Mouse (Mus musculus): ENCODE results near the gene Ret.

Ret gene

GRCm38 (mm10) chr6:118179316-118180084 is 18.0 kb downstream of the Ret start:
- in situ Hi-C loops (cut with MboI) = loop anchor here (25.0 kb wide), 1 partner anchor 208 kb away; no protein-coding TSS in a partner anchor

DNA sequence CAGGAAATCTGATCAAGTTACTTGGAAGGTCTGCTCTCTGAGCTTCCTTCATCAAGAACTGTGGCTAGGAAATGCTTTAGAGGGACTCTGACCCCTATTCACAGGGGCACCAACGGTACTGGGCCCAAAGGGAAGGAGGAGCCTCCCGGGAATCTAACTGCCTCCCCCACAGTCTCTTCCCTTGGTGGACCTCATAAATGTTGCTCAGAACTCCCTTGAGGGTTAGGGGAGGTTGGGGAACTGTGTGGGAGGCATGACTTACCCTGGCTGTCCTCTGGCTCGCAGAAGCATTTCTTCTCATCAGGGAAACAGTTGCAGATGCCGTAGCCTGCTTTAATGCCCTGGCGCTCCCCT is 23.6 kb downstream of the Ret start:
- in situ Hi-C loops (cut with MboI) = no loop called here

GRCm38 (mm10) chr6:118173251-118173974 is 24.1 kb downstream of the Ret start:
- in situ Hi-C loops (cut with MboI) = no loop called here

GRCm38 (mm10) chr6:118171386-118171785 is 26.1 kb downstream of the Ret start:
- in situ Hi-C loops (cut with MboI) = no loop called here

GRCm38 (mm10) chr6:118168106-118168505 is 29.4 kb downstream of the Ret start:
- in situ Hi-C loops (cut with MboI) = no loop called here

- in situ Hi-C loops (cut with MboI) = no loop called here
These were observed 30.5 kb downstream of the Ret start for GRCm38 (mm10) chr6:118167013-118167412.

DNA sequence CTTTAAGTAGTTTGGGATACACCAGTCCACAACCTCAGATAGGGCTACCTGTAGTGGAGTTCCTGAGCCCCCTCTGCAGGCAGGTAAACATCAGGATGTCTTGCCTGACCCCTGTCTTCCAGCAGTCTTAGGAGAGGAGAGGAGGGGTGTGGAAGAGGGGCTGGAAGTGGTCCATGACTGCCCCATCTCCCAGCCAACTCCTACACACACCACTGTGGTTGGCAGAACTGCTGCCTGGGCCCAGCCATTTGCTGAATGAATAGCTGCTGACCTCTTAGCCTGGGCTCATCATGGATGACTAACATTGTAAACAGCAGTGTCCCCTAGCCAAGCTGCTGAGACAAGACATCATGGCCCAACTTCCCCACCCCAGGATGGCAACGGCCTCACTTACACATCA is 32.0 kb downstream of the Ret start:
- in situ Hi-C loops (cut with MboI) = no loop called here

DNA sequence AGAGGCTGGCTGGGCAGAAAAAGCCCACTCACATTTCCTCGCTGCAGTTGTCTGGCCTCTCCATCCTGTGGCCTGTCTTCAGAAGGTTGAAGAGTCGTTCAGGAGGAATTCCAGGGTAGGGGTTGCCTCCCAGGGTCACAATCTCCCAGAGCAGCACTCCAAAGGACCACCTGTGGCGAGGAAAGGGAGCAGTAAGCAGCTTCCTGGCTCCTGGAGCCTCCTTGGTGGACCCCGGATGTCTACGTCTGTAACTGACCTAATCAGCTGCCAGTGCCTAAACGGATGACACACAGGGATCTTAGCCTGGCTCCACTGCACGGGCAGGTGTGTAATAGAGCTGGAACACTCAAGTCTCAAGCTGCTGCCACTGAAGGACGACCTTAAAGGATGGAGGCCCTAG is 32.8 kb downstream of the Ret start:
- in situ Hi-C loops (cut with MboI) = no loop called here

GRCm38 (mm10) chr6:118163086-118163485 is 34.4 kb downstream of the Ret start:
- in situ Hi-C loops (cut with MboI) = no loop called here

DNA sequence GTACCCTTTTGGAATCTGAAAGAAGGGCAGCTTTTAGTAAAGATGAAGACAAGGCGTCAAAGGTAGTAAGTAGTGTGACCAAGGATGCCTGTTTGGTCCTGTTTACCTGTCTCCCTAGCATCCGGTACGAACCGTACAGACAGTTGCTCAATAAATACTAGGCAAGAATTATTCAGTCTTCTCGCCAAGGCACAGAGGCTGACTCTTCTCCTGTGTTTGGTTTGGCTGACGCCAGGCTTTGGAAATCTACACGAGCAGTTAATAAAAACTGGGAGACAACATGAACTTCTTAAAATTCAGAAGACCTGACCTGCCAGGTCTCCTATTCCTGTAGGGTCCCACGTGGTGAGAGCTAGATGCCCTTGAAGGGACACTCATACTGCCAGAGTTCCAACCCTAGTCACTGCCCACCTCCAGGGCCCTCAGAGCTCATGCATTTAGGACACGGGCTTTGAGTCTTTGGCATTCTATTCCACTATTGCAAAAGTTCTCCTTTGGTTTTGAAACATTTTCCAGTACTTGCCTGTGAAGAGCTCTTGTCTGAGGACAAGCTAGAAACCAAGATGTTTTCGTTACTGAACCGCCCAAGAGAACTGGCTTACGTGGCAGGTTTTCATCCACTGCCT is 34.9 kb downstream of the Ret start:
- in situ Hi-C loops (cut with MboI) = no loop called here

DNA sequence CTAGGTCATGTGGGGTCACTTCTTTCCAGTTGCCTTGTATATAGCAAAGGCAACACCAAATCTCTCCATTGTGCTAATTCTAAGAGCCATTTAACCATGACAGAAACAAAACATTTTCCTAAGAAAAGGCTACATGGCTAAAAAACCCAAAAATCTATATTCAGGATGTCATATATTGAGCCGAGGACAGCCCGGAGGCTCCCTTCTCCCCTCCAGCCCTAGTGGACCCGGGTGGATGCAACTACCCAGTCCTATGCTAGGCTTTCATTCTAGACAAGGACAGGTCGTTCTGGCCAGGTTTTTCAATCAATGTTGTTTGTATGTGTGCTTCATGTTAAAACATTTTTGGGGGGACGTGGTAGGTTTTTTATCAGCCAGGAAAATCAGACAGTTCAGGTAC is 44.4 kb downstream of the Ret start:
- in situ Hi-C loops (cut with MboI) = no loop called here

DNA sequence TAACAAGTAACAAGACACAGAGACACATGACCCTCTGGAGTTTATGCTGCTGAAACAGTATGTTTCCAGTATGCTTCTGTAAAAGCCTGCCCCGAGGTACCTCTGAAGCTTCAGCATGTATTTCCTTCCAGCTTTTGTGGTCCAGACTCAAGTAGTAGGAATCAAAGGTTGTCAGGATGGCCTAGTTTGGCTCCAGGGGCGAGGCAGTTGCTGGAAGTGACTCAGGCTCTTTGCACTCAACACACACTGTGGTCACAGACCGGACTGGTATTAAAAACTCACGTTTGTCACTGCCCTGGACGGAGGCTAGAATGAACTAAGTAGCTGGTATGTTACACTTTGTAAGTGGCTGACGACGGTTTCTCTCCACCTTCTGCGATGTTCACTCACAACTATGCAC is 46.5 kb downstream of the Ret start:
- in situ Hi-C loops (cut with MboI) = no loop called here

DNA sequence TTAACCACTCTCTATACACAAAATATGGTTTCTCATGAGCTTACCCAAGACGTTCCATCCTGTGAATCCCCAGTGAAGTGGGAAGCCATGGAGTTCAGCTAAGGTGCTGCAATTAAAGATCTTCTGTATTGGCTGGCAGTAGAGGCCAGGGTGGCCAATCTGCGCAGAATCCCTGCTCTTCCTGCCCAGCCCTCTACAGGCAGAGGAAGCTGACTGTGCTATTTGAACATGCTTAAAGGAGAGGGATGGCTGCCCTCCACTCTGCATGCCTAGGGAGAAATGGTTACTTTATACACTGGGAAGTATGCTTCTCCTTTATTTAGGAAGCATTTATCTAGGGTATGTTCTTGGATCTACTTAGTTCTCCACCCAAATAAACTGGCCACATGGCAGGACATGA is 47.0 kb downstream of the Ret start:
- in situ Hi-C loops (cut with MboI) = no loop called here

DNA sequence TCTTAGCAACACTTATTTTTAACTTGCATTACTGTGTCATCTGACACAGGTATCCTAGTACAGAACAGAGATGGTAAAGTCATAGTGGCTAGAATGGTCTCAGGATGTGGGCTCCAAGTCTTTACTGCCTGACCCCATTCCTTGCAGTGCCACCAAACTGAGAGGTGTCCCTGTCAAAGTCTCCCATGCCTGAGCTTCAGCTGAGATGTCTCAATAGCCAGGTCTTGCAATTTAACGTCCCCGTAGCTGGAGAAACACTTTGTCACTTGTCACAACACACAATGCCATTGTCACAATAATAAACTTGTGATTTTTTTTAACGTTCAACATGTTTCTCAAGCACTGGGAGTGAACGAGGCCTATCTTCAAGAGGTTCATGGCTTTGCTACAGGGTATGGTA is 47.4 kb downstream of the Ret start:
- in situ Hi-C loops (cut with MboI) = no loop called here

GRCm38 (mm10) chr6:118140961-118141360 is 56.6 kb downstream of the Ret start:
- in situ Hi-C loops (cut with MboI) = no loop called here

DNA sequence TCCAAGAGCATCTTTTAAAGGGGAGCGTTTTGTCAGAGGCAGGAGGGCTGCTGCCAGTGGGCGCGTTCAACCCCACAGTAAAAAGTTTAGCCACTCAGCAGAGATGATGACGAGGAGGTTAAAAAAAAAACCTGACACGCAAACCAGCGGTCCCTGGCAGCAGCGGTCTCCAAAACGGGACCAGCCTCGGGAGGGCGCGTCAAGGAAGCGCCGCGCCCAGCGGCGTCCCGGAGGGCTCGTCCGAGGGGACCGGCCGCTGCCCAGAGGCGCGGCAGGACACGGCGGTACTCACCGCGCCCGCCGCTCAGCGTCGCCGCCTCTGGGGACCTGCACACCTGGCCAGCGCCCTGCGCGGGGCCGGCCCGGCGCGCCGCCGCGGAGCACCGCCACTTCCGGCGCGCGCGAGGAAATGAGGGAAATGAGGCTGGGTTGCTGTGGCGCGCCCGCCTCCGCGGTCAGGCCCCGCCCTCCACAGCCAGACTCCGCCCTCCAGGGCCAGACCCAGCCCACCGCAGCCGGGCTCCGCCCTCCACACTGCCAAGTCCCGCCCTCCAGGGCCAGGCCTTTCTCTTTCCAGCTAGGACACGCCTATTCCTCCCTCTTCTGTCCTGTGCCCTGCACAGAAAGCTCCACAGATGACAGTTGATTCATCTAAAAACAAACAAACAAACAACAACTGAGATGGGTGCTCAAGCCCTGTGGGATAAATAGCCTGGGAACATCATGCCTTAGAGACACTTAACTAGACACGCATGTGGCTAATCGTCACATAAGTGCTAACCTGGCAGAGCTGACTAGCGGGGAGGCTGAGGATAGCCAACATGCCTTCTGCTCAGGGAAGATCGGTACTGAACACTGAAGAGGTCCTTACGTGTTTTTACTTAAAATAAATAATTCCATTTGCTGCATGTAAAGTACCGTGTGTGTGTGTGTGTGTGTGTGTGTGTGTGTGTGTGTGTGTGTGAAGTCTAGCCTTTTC is 58.5 kb downstream of the Ret start, which contains the start of gene Csgalnact2:
TSS of gene Csgalnact2 (minus strand) at position 410 of the 979 bp plus-strand sequence.
- in situ Hi-C loops (cut with MboI) = no loop called here

DNA sequence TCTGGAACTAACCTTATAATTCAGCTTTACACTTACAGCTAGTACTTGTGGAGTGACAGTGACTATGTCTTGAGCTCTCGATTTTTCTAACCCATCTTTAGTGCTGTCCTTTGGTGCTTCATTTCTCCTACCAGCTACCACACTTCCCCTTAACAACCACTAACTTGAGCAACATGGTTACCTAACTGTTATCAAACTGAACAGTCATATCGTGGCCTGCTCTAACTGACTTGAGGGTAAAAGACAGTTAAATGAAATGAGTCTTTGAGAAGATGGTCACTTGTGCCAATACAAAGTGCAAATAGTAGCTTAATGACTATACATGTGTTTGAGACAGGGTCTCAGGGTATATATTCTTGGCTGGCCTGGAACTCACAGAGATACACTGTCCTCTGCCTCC is 60.4 kb downstream of the Ret start:
- in situ Hi-C loops (cut with MboI) = no loop called here

GRCm38 (mm10) chr6:118134461-118134860 is 63.1 kb downstream of the Ret start:
- in situ Hi-C loops (cut with MboI) = no loop called here

DNA sequence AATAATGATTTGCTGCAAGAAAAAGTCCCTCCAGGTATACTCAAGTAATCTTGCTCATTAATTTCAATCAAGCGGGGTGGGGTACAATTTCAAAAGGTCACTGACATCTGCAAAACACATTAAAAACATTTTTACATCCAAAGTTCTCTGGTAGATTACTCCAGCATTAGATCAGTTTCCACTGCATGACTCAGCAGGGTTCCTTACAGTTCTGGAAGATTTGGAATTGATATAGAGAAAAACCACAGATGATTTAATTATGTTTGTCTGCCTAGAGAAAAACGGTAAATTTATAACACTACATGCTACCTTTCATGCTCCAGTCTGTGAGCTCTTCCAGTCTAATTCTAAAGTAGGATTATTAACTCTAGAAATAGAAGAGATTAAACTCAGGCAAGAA is 67.5 kb downstream of the Ret start:
- in situ Hi-C loops (cut with MboI) = no loop called here

DNA sequence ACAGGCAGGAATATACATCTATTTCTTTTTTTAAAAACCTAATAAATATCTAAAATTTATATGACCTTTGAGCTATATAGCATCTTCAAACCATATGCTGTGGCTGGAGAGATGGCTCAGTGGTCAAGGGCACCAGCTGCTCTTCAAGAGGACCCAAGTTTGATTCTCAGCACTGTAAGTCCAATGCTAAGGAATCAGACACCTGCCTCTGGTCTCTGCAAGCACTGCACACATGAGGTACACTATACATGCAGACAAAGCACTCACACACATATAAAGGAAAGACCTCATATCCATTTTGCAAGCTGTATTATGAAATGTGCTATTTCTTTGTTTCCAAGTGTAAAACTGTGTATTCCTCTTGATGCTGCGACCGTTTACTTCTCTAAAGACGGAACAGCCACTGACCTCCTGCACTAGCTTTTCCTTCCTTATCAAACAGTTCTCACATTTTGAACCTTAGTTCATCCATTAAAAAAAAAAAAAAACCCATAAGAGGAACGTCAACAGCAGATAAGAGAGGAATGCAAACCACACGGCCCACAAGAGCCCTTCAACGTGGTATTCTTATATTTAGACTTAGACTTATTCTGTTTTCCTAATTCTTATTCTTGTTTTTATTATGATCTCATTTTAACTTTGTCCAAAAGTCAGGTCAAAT is 69.6 kb downstream of the Ret start:
- in situ Hi-C loops (cut with MboI) = no loop called here

- in situ Hi-C loops (cut with MboI) = no loop called here
These were observed 70.3 kb downstream of the Ret start for GRCm38 (mm10) chr6:118127198-118127597.

Measured in mature B cell (primary cell).